Mouse (Mus musculus) ES-Bruce4 (cell line): ENCODE results near the gene Zcchc24. TPM values are rescaled to one million over a fixed set of nuclear protein-coding genes. Genes with fewer than 3 reads are reported as not detected.

Source experiments
- H3K27ac ChIP-seq: 2 replicates; pipeline ENCODE4 v1.5.1; 2012; ENCODE audit warnings: low read length, inconsistent platforms; ENCODE audit not compliant: insufficient read depth
- H3K27me3 ChIP-seq: 2 replicates; pipeline ENCODE4 v1.6.1; 2012; ENCODE audit warnings: mild to moderate bottlenecking, low read length, inconsistent platforms; ENCODE audit not compliant: control insufficient read depth, poor library complexity, insufficient read depth, severe bottlenecking
- H3K36me3 ChIP-seq: 2 replicates; pipeline ENCODE4 v1.6.1; 2012; ENCODE audit warnings: inconsistent platforms, mild to moderate bottlenecking, low read length, moderate library complexity; ENCODE audit not compliant: control insufficient read depth, poor library complexity, insufficient read depth, severe bottlenecking
- H3K4me1 ChIP-seq: one replicate; pipeline ENCODE4 v1.8.1; 2011; ENCODE audit warnings: low read length; ENCODE audit not compliant: control insufficient read depth, insufficient read depth
- H3K4me3 ChIP-seq: 2 replicates; pipeline ENCODE4 v1.5.1; 2011; ENCODE audit warnings: low read depth, mild to moderate bottlenecking, low read length
- H3K9ac ChIP-seq: 2 replicates; pipeline ENCODE4 v1.6.1; 2012; ENCODE audit warnings: low read depth, mild to moderate bottlenecking, inconsistent platforms; ENCODE audit not compliant: poor library complexity, severe bottlenecking
- H3K9me3 ChIP-seq: replicated peaks from 2 replicates; pipeline ENCODE4 v1.6.1; 2012; ENCODE audit warnings: mild to moderate bottlenecking, low read length, inconsistent platforms; ENCODE audit not compliant: control insufficient read depth, poor library complexity, insufficient read depth, severe bottlenecking
- CTCF ChIP-seq: IDR thresholded peaks from one replicate; pipeline ENCODE4 v1.8.1; 2011; ENCODE audit warnings: low read depth, low read length
- EP300 ChIP-seq: IDR thresholded peaks from 2 replicates; pipeline ENCODE4 v1.6.1; 2011; ENCODE audit warnings: low read depth, low read length; ENCODE audit not compliant: insufficient read depth
- POLR2A ChIP-seq: IDR thresholded peaks from one replicate; pipeline ENCODE4 v1.8.1; 2011; ENCODE audit warnings: low read length; ENCODE audit not compliant: insufficient read depth
- polyA plus RNA-seq: library from polyadenylated mRNA; stranded (reverse); fragments of >200 nt; gene quantifications from 2 replicates; pipeline ENCODE4 v1.2.4, GENCODE M21; 2011; ENCODE audit warnings: low read depth; ENCODE audit not compliant: missing spikeins, insufficient read depth, insufficient read length

Gene Zcchc24
- polyA plus RNA-seq, 1 experiment = 9.0 TPM

- TF ChIP-seq POLR2A = no peak
- TF ChIP-seq CTCF = no peak
- no peak for TF ChIP-seq EP300
- Histone ChIP-seq H3K4me3 (no peak overlapping the region), H3K27ac (no peak overlapping the region), H3K9ac (no peak overlapping the region), H3K36me3 (no peaks in the 10 kb centered on the region), H3K9me3 (no peaks in the 10 kb centered on the region), H3K27me3 (no peaks in the 10 kb centered on the region), H3K4me1 (no peaks in the 10 kb centered on the region)
These were observed 19.5 kb downstream of the Zcchc24 start for GRCm38 (mm10) chr14:25749143-25749909.

DNA sequence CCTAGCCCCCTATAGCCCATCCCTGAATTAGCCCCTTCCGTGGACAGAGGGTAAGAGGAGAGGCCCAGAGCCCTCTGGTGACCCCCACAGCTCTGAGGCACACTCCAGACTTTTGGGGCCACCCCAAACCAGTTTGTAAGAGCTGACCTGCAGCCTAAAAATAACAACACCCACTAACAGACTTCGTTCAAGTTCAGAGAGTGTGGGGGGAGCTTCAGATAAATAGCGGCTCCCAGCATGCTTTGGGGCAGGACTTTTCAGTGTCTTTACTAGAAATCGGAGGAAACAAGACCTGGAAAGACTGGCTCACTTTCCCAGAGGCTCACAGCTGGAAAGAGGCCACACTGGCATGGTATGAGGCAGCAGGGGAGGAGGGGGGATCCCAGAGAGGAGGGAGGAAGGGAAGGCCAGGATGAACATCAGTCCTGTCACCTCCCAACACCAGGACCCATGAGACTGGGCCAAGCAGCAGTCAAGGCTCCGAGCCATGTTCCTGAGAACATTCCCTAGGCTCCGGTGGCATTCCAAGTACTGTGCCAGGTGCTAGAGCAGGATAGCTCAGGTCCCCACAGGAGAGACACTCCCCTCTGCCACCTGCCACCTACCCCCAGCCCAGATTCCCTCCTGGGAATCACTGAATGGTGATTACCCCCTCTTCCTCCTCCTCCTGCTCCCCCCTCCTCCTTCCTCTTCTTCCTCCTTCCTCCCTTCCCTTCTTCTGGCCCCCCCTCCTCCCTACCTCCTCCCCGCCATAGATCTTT lies 20.7 kb downstream of the Zcchc24 start:
- no peaks in the 10 kb centered on the region for H3K4me1 ChIP-seq
- H3K36me3 ChIP-seq = no peaks in the 10 kb centered on the region
- H3K9ac ChIP-seq = no peak overlapping the region
- TF ChIP-seq POLR2A (no peak), EP300 (no peak), CTCF (no peak)
- H3K27me3 ChIP-seq = no peaks in the 10 kb centered on the region
- no peaks in the 10 kb centered on the region for H3K9me3 ChIP-seq
- no peak overlapping the region for H3K27ac ChIP-seq
- no peak overlapping the region for H3K4me3 ChIP-seq

GRCm38 (mm10) chr14:25746971-25747945 lies 21.6 kb downstream of the Zcchc24 start:
- Histone ChIP-seq H3K9me3 (no peaks in the 10 kb centered on the region), H3K9ac (no peak overlapping the region), H3K36me3 (no peaks in the 10 kb centered on the region), H3K27ac (no peak overlapping the region), H3K27me3 (no peaks in the 10 kb centered on the region), H3K4me3 (no peak overlapping the region), H3K4me1 (no peaks in the 10 kb centered on the region)
- TF ChIP-seq CTCF = no peak

DNA sequence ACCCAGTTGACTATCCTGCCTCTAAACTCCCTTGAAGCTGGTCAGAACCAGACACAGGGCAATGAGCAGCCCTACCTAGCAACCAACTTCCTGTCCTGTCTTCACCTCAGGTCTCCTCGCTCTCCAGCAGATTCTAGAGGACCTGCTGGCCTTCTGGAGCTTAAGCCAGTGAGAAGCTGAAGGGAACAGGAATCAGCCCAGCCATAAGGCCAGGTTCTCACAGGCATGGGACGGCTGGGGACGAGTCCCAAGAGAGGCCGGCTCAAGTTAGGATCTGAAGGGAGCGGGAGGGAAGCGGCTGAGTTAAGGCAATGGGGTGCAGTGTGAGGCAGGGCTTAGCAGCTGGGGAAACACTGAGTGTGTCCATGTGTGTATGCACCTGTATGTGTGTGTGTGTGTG lies 22.5 kb downstream of the Zcchc24 start:
- Histone ChIP-seq H3K9ac (no peak overlapping the region), H3K36me3 (no peaks in the 10 kb centered on the region), H3K27me3 (no peaks in the 10 kb centered on the region), H3K4me3 (no peak overlapping the region), H3K9me3 (no peaks in the 10 kb centered on the region), H3K4me1 (no peaks in the 10 kb centered on the region), H3K27ac (no peak overlapping the region)
- TF ChIP-seq CTCF (no peak), POLR2A (no peak), EP300 (no peak)

GRCm38 (mm10) chr14:25745365-25746184 lies 23.3 kb downstream of the Zcchc24 start:
- Histone ChIP-seq H3K27ac (no peak overlapping the region), H3K27me3 (no peaks in the 10 kb centered on the region), H3K9ac (no peak overlapping the region), H3K36me3 (no peaks in the 10 kb centered on the region), H3K4me3 (no peak overlapping the region), H3K9me3 (no peaks in the 10 kb centered on the region), H3K4me1 (no peaks in the 10 kb centered on the region)
- TF ChIP-seq POLR2A = no peak
- no peak for TF ChIP-seq EP300
- TF ChIP-seq CTCF = no peak
